Mouse (Mus musculus): ENCODE measurements at regions not wholly inside any gene's neighbourhood (a gene's known extent, or its start where the extent isn't known, plus 50 kb on each side); places are given as distances from the start of the nearest gene placed in this dataset.

DNA sequence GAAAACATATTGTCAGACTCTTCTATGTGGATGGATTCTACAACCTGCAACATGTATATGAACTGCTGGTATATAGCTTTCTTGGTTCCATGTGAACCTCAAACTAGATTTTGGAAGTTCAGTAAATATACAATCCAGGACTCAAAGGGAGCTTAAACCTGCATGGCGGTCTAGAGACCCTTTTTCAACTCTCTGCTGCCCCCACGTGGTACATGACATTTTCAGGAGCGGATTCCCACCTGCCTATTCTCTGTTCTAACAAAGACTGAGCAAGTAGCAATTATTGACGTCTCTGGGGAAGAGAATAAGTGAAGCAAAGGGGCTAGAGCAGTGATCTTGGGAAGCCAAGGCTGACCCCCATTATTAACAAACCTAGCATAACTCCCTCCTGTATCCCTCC, 127.1 kb upstream of the Snx19 start:
- DNase-seq, result peak; percentile 74

DNA sequence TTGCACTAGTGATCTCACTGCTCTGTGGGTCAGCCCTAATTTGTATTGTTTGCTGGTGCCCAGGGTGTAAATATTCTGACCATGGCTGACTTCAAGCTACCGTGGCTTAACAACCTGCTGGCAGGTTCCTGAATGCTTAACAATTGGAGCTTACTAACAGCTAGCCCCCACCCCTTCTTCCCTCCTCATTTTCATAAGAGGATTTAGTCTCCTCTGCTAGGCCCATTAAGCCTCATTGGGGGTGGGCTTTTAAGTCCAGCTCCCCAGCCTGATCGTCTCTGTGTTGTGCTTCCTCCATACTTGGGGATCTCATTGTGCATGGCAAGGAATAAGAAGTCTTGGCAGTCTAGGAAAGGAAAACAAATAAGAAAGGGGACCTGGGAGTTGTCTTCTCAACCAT, 118.6 kb upstream of the Snx19 start:
- no peak for DNase-seq

DNA sequence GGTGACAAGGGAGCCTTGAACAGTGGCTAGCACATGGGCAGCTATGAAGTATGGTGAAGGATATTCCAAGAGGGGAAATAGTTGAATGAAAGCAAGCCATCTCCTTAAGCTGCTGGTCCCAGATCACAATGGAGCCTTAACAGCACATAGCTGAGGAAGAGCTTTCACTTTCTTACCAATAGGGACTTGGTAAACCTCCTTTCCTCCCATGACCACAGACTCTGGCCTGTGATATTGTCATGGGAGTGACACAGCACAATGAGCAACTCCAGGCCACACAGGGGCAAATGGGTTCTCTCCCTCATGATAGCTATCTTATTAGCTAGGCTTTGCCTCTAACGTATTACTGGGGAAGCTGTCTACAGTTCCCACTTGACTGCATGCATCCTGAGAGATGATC, 113.5 kb upstream of the Snx19 start:
- DNase-seq, result no peak

GRCm38 (mm10) chr9:30314355-30315171, 112.3 kb upstream of the Snx19 start:
- peak; percentile 8 for DNase-seq

DNA sequence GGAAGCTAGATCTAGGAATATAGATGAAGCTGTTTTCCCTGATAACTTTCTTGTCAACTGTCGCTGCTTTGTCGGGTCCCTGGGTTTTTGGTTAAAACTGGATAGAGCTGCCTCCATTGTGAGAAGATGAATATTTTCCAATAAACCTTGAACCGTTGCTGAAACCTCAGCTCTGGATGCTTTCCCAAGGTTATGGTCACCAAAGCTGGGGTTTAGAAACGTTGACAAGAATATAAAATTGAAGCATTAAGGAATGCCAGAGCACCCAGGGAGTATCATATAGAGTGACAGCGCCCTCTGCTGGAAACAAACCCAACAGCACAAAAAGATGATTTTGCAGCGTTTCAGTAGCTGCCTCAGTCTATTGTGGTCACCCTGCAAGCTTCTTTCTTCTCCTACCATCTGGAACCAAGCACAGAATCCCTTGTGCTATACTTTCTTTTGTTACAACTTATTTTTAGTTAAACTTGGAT, 111.7 kb upstream of the Snx19 start:
- peak; percentile 57 for DNase-seq

GRCm38 (mm10) chr9:30344866-30345265, 82.0 kb upstream of the Snx19 start:
- DNase-seq, result no peak

DNA sequence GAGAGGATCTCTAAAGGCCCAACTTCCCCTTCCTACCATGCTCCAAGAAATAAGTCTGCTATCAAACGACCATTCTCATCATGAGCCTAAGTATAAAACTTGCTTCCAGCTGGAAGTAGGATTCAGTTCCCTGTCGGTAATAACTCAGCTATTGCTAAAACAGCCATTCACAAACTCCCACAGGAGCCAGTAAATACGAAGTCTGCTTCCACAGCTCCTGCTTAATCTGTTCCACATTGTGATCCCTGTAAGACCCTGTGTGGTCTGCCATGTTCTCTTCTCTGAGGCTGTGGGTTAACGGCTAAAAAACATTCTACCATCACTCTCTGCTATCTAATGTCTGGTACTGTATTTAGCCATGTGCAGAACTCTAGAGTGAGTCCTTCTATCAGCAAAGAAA, 72.9 kb upstream of the Snx19 start:
- DNase-seq, result no peak

DNA sequence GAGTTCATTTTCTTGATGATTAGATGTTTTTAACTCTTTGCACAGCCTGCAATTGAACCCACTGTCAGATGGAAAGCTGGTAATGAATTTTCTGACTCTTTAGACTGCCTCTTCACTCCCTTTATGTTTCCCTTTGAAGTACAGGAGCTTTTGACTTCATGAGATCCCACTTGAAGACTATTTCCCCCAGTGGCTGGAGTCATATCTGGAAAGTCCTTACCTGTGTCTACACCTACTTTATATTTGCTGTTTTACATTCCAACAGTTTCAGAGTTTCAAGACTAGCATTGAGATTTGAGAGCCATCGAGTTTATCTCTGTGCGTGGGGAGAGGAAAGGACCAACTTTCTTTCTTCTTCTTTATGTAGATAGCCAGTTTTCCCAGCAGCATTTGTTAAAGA, 71.3 kb upstream of the Snx19 start:
- DNase-seq, result no peak

DNA sequence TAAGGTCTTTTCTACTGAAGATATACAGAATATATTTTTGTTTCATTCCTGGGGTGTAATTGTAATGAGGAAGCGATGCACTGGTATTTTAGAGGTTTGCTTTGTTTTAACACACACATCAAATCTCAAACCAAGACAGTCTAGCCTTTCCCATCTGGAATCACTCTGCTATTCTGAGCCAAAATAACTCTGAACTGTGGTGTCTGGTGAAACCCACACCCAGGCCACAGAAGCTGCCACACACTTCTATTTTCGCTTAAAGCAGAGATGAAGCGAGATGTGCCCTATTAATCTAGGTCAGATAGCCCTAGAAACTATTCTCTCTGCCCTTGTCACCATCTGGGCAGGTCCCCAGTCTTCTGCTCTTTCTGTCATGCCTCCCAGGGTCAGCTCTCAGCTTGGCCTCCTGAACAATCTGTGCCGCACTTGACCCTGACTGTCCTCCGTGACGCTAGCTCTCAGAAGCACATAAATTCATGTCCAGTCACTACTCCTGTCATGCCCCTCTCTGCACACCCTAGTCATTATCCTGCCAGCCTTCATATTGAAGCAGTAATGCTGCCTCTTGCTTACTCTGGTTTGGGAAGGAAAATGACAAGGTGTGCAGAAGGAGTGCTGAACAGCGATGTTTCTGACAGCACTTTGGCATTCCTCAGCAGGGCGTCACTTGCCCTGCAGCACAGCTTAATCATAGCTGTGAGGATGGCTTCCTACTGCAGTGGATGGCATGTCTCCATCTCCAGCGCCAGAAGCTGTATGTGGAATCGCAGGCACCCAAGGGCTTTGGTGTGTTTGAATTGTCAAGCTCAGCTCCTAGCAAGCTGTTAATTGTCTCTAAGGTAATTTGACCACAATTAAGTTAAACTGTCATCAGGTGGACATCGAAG, 57.1 kb upstream of the Snx19 start:
- peak; percentile 8 for DNase-seq

- DNase-seq, result no peak
These were observed 56.1 kb upstream of the Snx19 start for GRCm38 (mm10) chr9:30370789-30371188.

DNA sequence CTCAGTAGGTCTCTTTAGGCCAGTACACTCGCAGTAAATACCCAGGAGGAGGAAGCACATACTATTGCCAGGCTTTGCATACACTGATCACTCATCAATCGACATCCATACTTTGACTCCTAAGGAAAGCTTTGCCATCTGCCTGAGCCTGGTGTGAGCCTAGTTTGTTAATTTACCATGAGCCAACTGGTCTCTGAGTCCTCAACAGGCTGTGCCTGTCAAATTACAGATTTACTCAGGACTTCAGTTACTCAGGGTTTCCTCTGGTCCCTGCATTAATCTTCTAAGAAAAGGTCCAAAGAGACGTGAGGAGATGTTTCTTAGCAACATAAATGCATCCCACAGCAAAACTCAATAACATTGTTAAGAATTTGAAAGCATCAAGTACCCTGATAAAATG, 50.0 kb upstream of the Snx19 start:
- DNase-seq, result no peak
